Mouse (Mus musculus) frontal cortex, postnatal 25 days (tissue): ENCODE data around the gene C1ql1.
"Not testable (repeated sequence)": the region's sequence is repeated elsewhere in the genome, so short reads cannot be mapped to it uniquely, and the experiment has no call there.

Experiments
- DNase-seq, 2 experiments: peaks; one replicate each; pipeline ENCODE4 v3.0.0; 2022; ENCODE audit warnings: low spot score in 2 of 2

C1ql1 gene

GRCm38 (mm10) chr11:102946265-102946991, at the start of gene C1ql1:
Gene C1ql1, minus strand, starts transcription at chr11:102946688.
- DNase-seq: peak in 1 of 2 experiments; percentile 29

- no peak for DNase-seq
Observed at GRCm38 (mm10) chr11:102994952-102995351, 48.5 kb upstream of the C1ql1 start.

- no peak for DNase-seq
Observed at GRCm38 (mm10) chr11:102993420-102994029, 47.0 kb upstream of the C1ql1 start.

- peak; percentile 52 to 55 for DNase-seq
Observed at GRCm38 (mm10) chr11:102992940-102993339, 46.5 kb upstream of the C1ql1 start.

- DNase-seq: no peak
Observed at GRCm38 (mm10) chr11:102991681-102992080, 45.2 kb upstream of the C1ql1 start.

GRCm38 (mm10) chr11:102990152-102990663, 43.7 kb upstream of the C1ql1 start:
- no peak for DNase-seq

GRCm38 (mm10) chr11:102989641-102990151, 43.2 kb upstream of the C1ql1 start:
- no peak for DNase-seq

- no peak for DNase-seq
Observed at GRCm38 (mm10) chr11:102985160-102985559, 38.7 kb upstream of the C1ql1 start.

- no peak for DNase-seq
Observed at GRCm38 (mm10) chr11:102984615-102985014, 38.1 kb upstream of the C1ql1 start.

- DNase-seq: no peak
Observed at GRCm38 (mm10) chr11:102984086-102984485, 37.6 kb upstream of the C1ql1 start.

GRCm38 (mm10) chr11:102981151-102981890, 34.8 kb upstream of the C1ql1 start:
- no peak for DNase-seq

- no peak for DNase-seq
Observed at GRCm38 (mm10) chr11:102978052-102978666, 31.7 kb upstream of the C1ql1 start.

- not testable (repeated sequence) for DNase-seq
Observed at GRCm38 (mm10) chr11:102975966-102976365, 29.5 kb upstream of the C1ql1 start.

GRCm38 (mm10) chr11:102972326-102972725, 25.8 kb upstream of the C1ql1 start:
- DNase-seq: no peak

GRCm38 (mm10) chr11:102971604-102972003, 25.1 kb upstream of the C1ql1 start:
- DNase-seq: no peak

GRCm38 (mm10) chr11:102964547-102965091, 18.1 kb upstream of the C1ql1 start:
- no peak for DNase-seq

- no peak for DNase-seq
Observed at GRCm38 (mm10) chr11:102963855-102964546, 17.5 kb upstream of the C1ql1 start.

GRCm38 (mm10) chr11:102963246-102963854, 16.9 kb upstream of the C1ql1 start:
- DNase-seq: no peak

- no peak for DNase-seq
Observed at GRCm38 (mm10) chr11:102962861-102963245, 16.4 kb upstream of the C1ql1 start.

- no peak for DNase-seq
Observed at GRCm38 (mm10) chr11:102961082-102961481, 14.6 kb upstream of the C1ql1 start.
